Comparison of ENCODE assay signal across 23 mouse cellular contexts in genomic region chr2:78753918-78754317, GRCm38 (mm10).
A peak's percentile ranks its signal among the peaks of the same experiment; 100 is the strongest.
DNase-seq lines count a peak whose midpoint lies in the region; ATAC-seq lines count a peak whose summit lies in the region.
"Had no signal": no experiment of that assay in that cellular context is flagged by ENCODE, and none has a peak within 500 bp of the region (broad histone marks: within the 10 kb centered on the region; RNA-seq: fewer than 3 reads in every experiment).

No protein-coding gene starts in this region.

- no peak overlapping the region for H3K9ac ChIP-seq in midbrain, embryonic 14.5 days (replicated peaks; ENCODE audit: low read length)
- H3K9ac ChIP-seq in midbrain, embryonic 13.5 days (replicated peaks) = no peak overlapping the region
- H3K9ac ChIP-seq: forebrain, embryonic 12.5 days; heart, embryonic 15.5 days; limb, embryonic 12.5 days; liver, embryonic 13.5 days; neural tube, embryonic 15.5 days had no signal

- ATAC-seq in midbrain, embryonic 14.5 days (ENCODE audit: low FRiP score, low TSS enrichment) = no peak
- no peak for ATAC-seq in midbrain, embryonic 13.5 days
- ATAC-seq: activated CD4-positive, CD25-positive, alpha-beta regulatory T cell, adult 4 months; CD4-positive, CD25-positive, alpha-beta regulatory T cell, adult 4 months had no signal

- H3K4me1 ChIP-seq in midbrain, embryonic 14.5 days (ENCODE audit: control insufficient read depth, insufficient read depth, low read length) = no peaks in the 10 kb centered on the region
- H3K4me1 ChIP-seq in midbrain, embryonic 13.5 days (replicated peaks) = 0 out of 2 replicates have a peak, but pooled peaks cover 2% of the 10 kb centered on the region
- H3K4me1 ChIP-seq: heart, embryonic 15.5 days; hindbrain, embryonic 10.5 days; limb, embryonic 12.5 days; liver, embryonic 13.5 days; neural tube, embryonic 15.5 days had no signal

- intact Hi-C loops in heart, postnatal 10 days (cut with DNase I) = no loop called here

- H3K9me3 ChIP-seq in midbrain, embryonic 14.5 days (ENCODE audit: control insufficient read depth, low read length) = no peaks in the 10 kb centered on the region
- H3K9me3 ChIP-seq in midbrain, embryonic 13.5 days = no peaks in the 10 kb centered on the region
- H3K9me3 ChIP-seq: forebrain, embryonic 12.5 days; heart, embryonic 15.5 days; hindbrain, embryonic 10.5 days; limb, embryonic 12.5 days; liver, embryonic 13.5 days; neural tube, embryonic 15.5 days had no signal

- H3K4me3 ChIP-seq in midbrain, embryonic 14.5 days (replicated peaks; ENCODE audit: low read depth, low read length) = no peak overlapping the region
- H3K4me3 ChIP-seq in midbrain, embryonic 13.5 days (replicated peaks) = no peak overlapping the region
- H3K4me3 ChIP-seq: forebrain, embryonic 12.5 days; heart, embryonic 15.5 days; hindbrain, embryonic 10.5 days; limb, embryonic 12.5 days; liver, embryonic 13.5 days; neural tube, embryonic 15.5 days had no signal

- no peak overlapping the region for H3K4me2 ChIP-seq in midbrain, embryonic 14.5 days (ENCODE audit: low read length)
- H3K4me2 ChIP-seq in midbrain, embryonic 13.5 days (replicated peaks) = no peak overlapping the region
- H3K4me2 ChIP-seq: forebrain, embryonic 12.5 days; heart, embryonic 15.5 days; limb, embryonic 12.5 days; liver, embryonic 13.5 days; midbrain, embryonic 11.5 days; neural tube, embryonic 15.5 days had no signal

- 57% methylated on average over 4 of the region's 4 CpGs for WGBS in midbrain, embryonic 14.5 days
- WGBS in midbrain, embryonic 13.5 days = 64% methylated on average over 4 of the region's 4 CpGs

- H3K36me3 ChIP-seq in midbrain, embryonic 14.5 days (ENCODE audit: control insufficient read depth, insufficient read depth, low read length) = no peaks in the 10 kb centered on the region
- no peaks in the 10 kb centered on the region for H3K36me3 ChIP-seq in midbrain, embryonic 13.5 days
- H3K36me3 ChIP-seq: forebrain, embryonic 12.5 days; heart, embryonic 15.5 days; hindbrain, embryonic 10.5 days; limb, embryonic 12.5 days; liver, embryonic 13.5 days; neural tube, embryonic 15.5 days had no signal

- no peaks in the 10 kb centered on the region for H3K27me3 ChIP-seq in midbrain, embryonic 14.5 days (ENCODE audit: control insufficient read depth, insufficient read depth, low read length)
- no peaks in the 10 kb centered on the region for H3K27me3 ChIP-seq in midbrain, embryonic 13.5 days
- H3K27me3 ChIP-seq: forebrain, embryonic 12.5 days; heart, embryonic 15.5 days; limb, embryonic 12.5 days; liver, embryonic 13.5 days; neural tube, embryonic 15.5 days had no signal

- H3K27ac ChIP-seq in midbrain, embryonic 14.5 days (replicated peaks; ENCODE audit: low read depth, low read length) = no peak overlapping the region
- H3K27ac ChIP-seq in midbrain, embryonic 13.5 days = no peak overlapping the region
- H3K27ac ChIP-seq: forebrain, embryonic 12.5 days; heart, embryonic 15.5 days; hindbrain, embryonic 10.5 days; kidney, postnatal 0 days; limb, embryonic 12.5 days; liver, embryonic 13.5 days; macrophage; neural tube, embryonic 15.5 days had no signal

- DNase-seq in cerebellum, adult 9-10 months = peak; percentile 1
- DNase-seq in cerebellum, adult 11-12 months = no peak
- peak; percentile 1 to 2 for DNase-seq in heart, postnatal 10 days
- no peak for DNase-seq in heart, adult 11 months
- DNase-seq in midbrain, embryonic 14.5 days = peak; percentile 2
- DNase-seq in testis, postnatal 14 days (ENCODE audit: low spot score) = peak; percentile 62
- DNase-seq in gastrocnemius, postnatal 25 days = no peak
- DNase-seq: adrenal gland, postnatal 10 days; cerebellum, adult 11 months; kidney, adult 11 months; liver, embryonic 13.5 days; right cerebral cortex, postnatal 14 days had no signal

Comparison
In these comparisons a context has a peak if more than half of its experiments do, and no peak if none do; other contexts are left out.
1. DNase-seq: peak in cerebellum, adult 9-10 months (single experiment), heart, postnatal 10 days (2 of 2), midbrain, embryonic 14.5 days (single experiment) and testis, postnatal 14 days (single experiment); none in cerebellum, adult 11-12 months (single experiment), heart, adult 11 months (single experiment) and gastrocnemius, postnatal 25 days (single experiment).